Mouse (Mus musculus) thymus, adult 18-20 months (tissue): ENCODE measurements around the gene Gm42791.
A peak's percentile ranks its signal among the peaks of the same experiment; 100 is the strongest.

Experiments used
- DNase-seq, 2 experiments: peaks; one replicate each; pipeline ENCODE4 v3.0.0; 2022; ENCODE audit warnings: mixed read lengths in 2 of 2

The Gm42791 gene

GRCm38 (mm10) chr5:149007295-149007646 lies 12.3 kb upstream of the Gm42791 start:
- DNase-seq, result no peak

GRCm38 (mm10) chr5:149006362-149007294 lies 11.7 kb upstream of the Gm42791 start:
- DNase-seq, result peak; percentile 88 to 91

- DNase-seq, result no peak
Measured at GRCm38 (mm10) chr5:149005701-149006361, 10.9 kb upstream of the Gm42791 start.

- peak; percentile 39 to 55 for DNase-seq
Measured at GRCm38 (mm10) chr5:149005083-149005482, 10.1 kb upstream of the Gm42791 start.

GRCm38 (mm10) chr5:149003137-149003536 lies 8.2 kb upstream of the Gm42791 start:
- DNase-seq, result no peak

- no peak for DNase-seq
Measured at GRCm38 (mm10) chr5:149002803-149003115, 7.8 kb upstream of the Gm42791 start.

GRCm38 (mm10) chr5:149002034-149002802 lies 7.3 kb upstream of the Gm42791 start:
- no peak for DNase-seq

- no peak for DNase-seq
Measured at GRCm38 (mm10) chr5:148999802-149000201, 4.9 kb upstream of the Gm42791 start.

- no peak for DNase-seq
Measured at GRCm38 (mm10) chr5:148998512-148998911, 3.6 kb upstream of the Gm42791 start.

GRCm38 (mm10) chr5:148996709-148997037 lies 1.7 kb upstream of the Gm42791 start:
- DNase-seq, result no peak

- no peak for DNase-seq
Measured at GRCm38 (mm10) chr5:148995962-148996708, 1.2 kb upstream of the Gm42791 start.

GRCm38 (mm10) chr5:148994311-148994705 lies 639 bp downstream of the Gm42791 start:
- no peak for DNase-seq

GRCm38 (mm10) chr5:148992598-148992997 lies 2.3 kb downstream of the Gm42791 start:
- no peak for DNase-seq

GRCm38 (mm10) chr5:148990891-148991311 lies 4.0 kb downstream of the Gm42791 start:
- no peak for DNase-seq

GRCm38 (mm10) chr5:148989480-148989879 lies 5.5 kb downstream of the Gm42791 start:
- DNase-seq, result no peak

GRCm38 (mm10) chr5:148984961-148985360 lies 10.0 kb downstream of the Gm42791 start:
- no peak for DNase-seq

GRCm38 (mm10) chr5:148983696-148984095 lies 11.3 kb downstream of the Gm42791 start:
- no peak for DNase-seq

- no peak for DNase-seq
Measured at GRCm38 (mm10) chr5:148983108-148983664, 11.8 kb downstream of the Gm42791 start.

- no peak for DNase-seq
Measured at GRCm38 (mm10) chr5:148982396-148982795, 12.6 kb downstream of the Gm42791 start.

GRCm38 (mm10) chr5:148980607-148981006 lies 14.3 kb downstream of the Gm42791 start:
- DNase-seq, result no peak

GRCm38 (mm10) chr5:148978458-148979165 lies 16.3 kb downstream of the Gm42791 start:
- peak in 1 of 2 experiments; percentile 66 for DNase-seq
